Mouse (Mus musculus) ovary, adult 18-20 months (tissue): ENCODE measurements at regions not wholly inside any gene's neighbourhood (a gene's known extent, or its start where the extent isn't known, plus 50 kb on each side); places are given as distances from the start of the nearest gene placed in this dataset.
A peak's percentile ranks its signal among the peaks of the same experiment; 100 is the strongest.

Experiments used
- DNase-seq: peaks from one replicate; pipeline ENCODE4 v3.0.0; 2022; ENCODE audit warnings: low spot score, mixed read lengths

- DNase-seq, result no peak
Observed at GRCm38 (mm10) chr12:94469850-94470249, 1222.2 kb upstream of the Flrt2 start.

- DNase-seq, result no peak
Observed at GRCm38 (mm10) chr12:94470981-94471380, 1221.0 kb upstream of the Flrt2 start.

GRCm38 (mm10) chr12:94488721-94489120 lies 1203.3 kb upstream of the Flrt2 start:
- DNase-seq, result no peak

GRCm38 (mm10) chr12:94508099-94508498 lies 1183.9 kb upstream of the Flrt2 start:
- DNase-seq, result no peak

GRCm38 (mm10) chr12:94509855-94510254 lies 1182.2 kb upstream of the Flrt2 start:
- peak; percentile 7 for DNase-seq

GRCm38 (mm10) chr12:94544706-94545105 lies 1147.3 kb upstream of the Flrt2 start:
- no peak for DNase-seq

- no peak for DNase-seq
Observed at GRCm38 (mm10) chr12:94560374-94561194, 1131.4 kb upstream of the Flrt2 start.

GRCm38 (mm10) chr12:94574981-94575380 lies 1117.0 kb upstream of the Flrt2 start:
- no peak for DNase-seq

- DNase-seq, result no peak
Observed at GRCm38 (mm10) chr12:94580345-94580744, 1111.7 kb upstream of the Flrt2 start.

GRCm38 (mm10) chr12:94584309-94584708 lies 1107.7 kb upstream of the Flrt2 start:
- DNase-seq, result no peak

- no peak for DNase-seq
Observed at GRCm38 (mm10) chr12:94587031-94587430, 1105.0 kb upstream of the Flrt2 start.

GRCm38 (mm10) chr12:94588599-94588998 lies 1103.4 kb upstream of the Flrt2 start:
- DNase-seq, result no peak

- no peak for DNase-seq
Observed at GRCm38 (mm10) chr12:94589033-94589432, 1103.0 kb upstream of the Flrt2 start.

GRCm38 (mm10) chr12:94605566-94605965 lies 1086.5 kb upstream of the Flrt2 start:
- no peak for DNase-seq

GRCm38 (mm10) chr12:94636555-94636954 lies 1055.5 kb upstream of the Flrt2 start:
- DNase-seq, result no peak

- DNase-seq, result no peak
Observed at GRCm38 (mm10) chr12:94640153-94640552, 1051.9 kb upstream of the Flrt2 start.

GRCm38 (mm10) chr12:94645302-94645701 lies 1046.7 kb upstream of the Flrt2 start:
- DNase-seq, result no peak

- no peak for DNase-seq
Observed at GRCm38 (mm10) chr12:94670035-94670434, 1022.0 kb upstream of the Flrt2 start.

- DNase-seq, result no peak
Observed at GRCm38 (mm10) chr12:94674925-94675324, 1017.1 kb upstream of the Flrt2 start.

- no peak for DNase-seq
Observed at GRCm38 (mm10) chr12:94691341-94692029, 1000.5 kb upstream of the Flrt2 start.

- DNase-seq, result no peak
Observed at GRCm38 (mm10) chr12:94731391-94731790, 960.6 kb upstream of the Flrt2 start.

GRCm38 (mm10) chr12:94733179-94733578 lies 958.8 kb upstream of the Flrt2 start:
- DNase-seq, result no peak

- DNase-seq, result no peak
Observed at GRCm38 (mm10) chr12:94737263-94737662, 954.8 kb upstream of the Flrt2 start.
